Mouse (Mus musculus): ENCODE results near the gene Cdk2ap1.
"Not testable (repeated sequence)": the region's sequence is repeated elsewhere in the genome, so short reads cannot be mapped to it uniquely, and the experiment has no call there.

Gene Cdk2ap1

GRCm38 (mm10) chr5:124351604-124352003 lies 11.3 kb downstream of the Cdk2ap1 start:
- peak; percentile 8 for DNase-seq (ENCODE audit: low read depth, low spot score)

- DNase-seq (ENCODE audit: low read depth, low spot score) = peak; percentile 35
Measured at GRCm38 (mm10) chr5:124351111-124351560, 11.7 kb downstream of the Cdk2ap1 start.

GRCm38 (mm10) chr5:124350350-124350749 lies 12.5 kb downstream of the Cdk2ap1 start:
- no peak for DNase-seq (ENCODE audit: low read depth, low spot score)

- peak; percentile 37 for DNase-seq (ENCODE audit: low read depth, low spot score)
Measured at GRCm38 (mm10) chr5:124349196-124349595, 13.7 kb downstream of the Cdk2ap1 start.

GRCm38 (mm10) chr5:124342897-124343296 lies 20.0 kb downstream of the Cdk2ap1 start:
- no peak for DNase-seq (ENCODE audit: low read depth, low spot score)

GRCm38 (mm10) chr5:124341753-124342339 lies 21.0 kb downstream of the Cdk2ap1 start:
- peak; percentile 21 for DNase-seq (ENCODE audit: low read depth, low spot score)

- no peak for DNase-seq (ENCODE audit: low read depth, low spot score)
Measured at GRCm38 (mm10) chr5:124338791-124339190, 24.1 kb downstream of the Cdk2ap1 start.

GRCm38 (mm10) chr5:124337909-124338308 lies 25.0 kb downstream of the Cdk2ap1 start:
- DNase-seq (ENCODE audit: low read depth, low spot score) = peak; percentile 8

- no peak for DNase-seq (ENCODE audit: low read depth, low spot score)
Measured at GRCm38 (mm10) chr5:124337103-124337502, 25.8 kb downstream of the Cdk2ap1 start.

- peak; percentile 18 for DNase-seq (ENCODE audit: low read depth, low spot score)
Measured at GRCm38 (mm10) chr5:124334392-124334791, 28.5 kb downstream of the Cdk2ap1 start.

- DNase-seq (ENCODE audit: low read depth, low spot score) = no peak
Measured at GRCm38 (mm10) chr5:124330086-124330485, 32.8 kb downstream of the Cdk2ap1 start.

- DNase-seq (ENCODE audit: low read depth, low spot score) = peak; percentile 100
Measured at GRCm38 (mm10) chr5:124327510-124328364, 35.1 kb downstream of the Cdk2ap1 start, which contains the start of the genes Mphosph9 and 2810006K23Rik. Gene Mphosph9 (minus strand): TSS chr5:124327972. Gene 2810006K23Rik (plus strand): TSS chr5:124328089.

- peak; percentile 12 for DNase-seq (ENCODE audit: low read depth, low spot score)
Measured at GRCm38 (mm10) chr5:124326829-124327228, 36.1 kb downstream of the Cdk2ap1 start.

- DNase-seq (ENCODE audit: low read depth, low spot score) = no peak
Measured at GRCm38 (mm10) chr5:124317648-124318047, 45.2 kb downstream of the Cdk2ap1 start.

- DNase-seq (ENCODE audit: low read depth, low spot score) = no peak
Measured at GRCm38 (mm10) chr5:124315941-124316340, 46.9 kb downstream of the Cdk2ap1 start.

GRCm38 (mm10) chr5:124315498-124315897 lies 47.4 kb downstream of the Cdk2ap1 start:
- DNase-seq (ENCODE audit: low read depth, low spot score) = no peak

GRCm38 (mm10) chr5:124310091-124310490 lies 52.8 kb downstream of the Cdk2ap1 start:
- DNase-seq (ENCODE audit: low read depth, low spot score) = no peak

- DNase-seq (ENCODE audit: low read depth, low spot score) = no peak
Measured at GRCm38 (mm10) chr5:124309155-124309554, 53.7 kb downstream of the Cdk2ap1 start.

GRCm38 (mm10) chr5:124302853-124303252 lies 60.0 kb downstream of the Cdk2ap1 start:
- not testable (repeated sequence) for DNase-seq (ENCODE audit: low read depth, low spot score)

- DNase-seq (ENCODE audit: low read depth, low spot score) = peak; percentile 40
Measured at GRCm38 (mm10) chr5:124300132-124300531, 62.8 kb downstream of the Cdk2ap1 start.

- DNase-seq (ENCODE audit: low read depth, low spot score) = peak; percentile 51
Measured at GRCm38 (mm10) chr5:124299307-124299706, 63.6 kb downstream of the Cdk2ap1 start.

GRCm38 (mm10) chr5:124296475-124296874 lies 66.4 kb downstream of the Cdk2ap1 start:
- DNase-seq (ENCODE audit: low read depth, low spot score) = no peak

Measured in ZHBTc4 (cell line).